Mouse (Mus musculus) lung, postnatal 14 days (tissue): ENCODE results near the gene Ccnd2.
A peak's percentile ranks its signal among the peaks of the same experiment; 100 is the strongest.

Experiments
- DNase-seq: peaks from one replicate; pipeline ENCODE4 v3.0.0; 2021

The Ccnd2 gene

DNA sequence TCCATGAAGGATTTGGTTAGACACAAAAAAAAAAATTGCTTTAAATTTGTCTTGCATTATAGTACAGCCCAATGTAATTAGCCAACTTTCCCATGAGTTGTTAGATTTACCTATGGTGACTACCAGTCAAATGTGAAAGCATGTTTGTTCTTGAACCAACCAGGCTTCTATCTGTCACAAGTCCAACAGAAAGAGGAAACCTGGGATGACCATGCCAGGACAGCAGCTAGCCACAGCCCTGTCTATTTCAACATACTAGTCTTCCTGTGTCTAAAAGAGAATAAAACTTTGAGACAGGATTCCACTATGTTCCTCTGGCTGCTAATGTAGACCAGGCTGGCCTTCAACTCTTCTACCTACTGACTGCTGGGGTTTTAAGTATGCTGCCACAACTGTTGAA, 44.6 kb downstream of the Ccnd2 start:
- DNase-seq = no peak

DNA sequence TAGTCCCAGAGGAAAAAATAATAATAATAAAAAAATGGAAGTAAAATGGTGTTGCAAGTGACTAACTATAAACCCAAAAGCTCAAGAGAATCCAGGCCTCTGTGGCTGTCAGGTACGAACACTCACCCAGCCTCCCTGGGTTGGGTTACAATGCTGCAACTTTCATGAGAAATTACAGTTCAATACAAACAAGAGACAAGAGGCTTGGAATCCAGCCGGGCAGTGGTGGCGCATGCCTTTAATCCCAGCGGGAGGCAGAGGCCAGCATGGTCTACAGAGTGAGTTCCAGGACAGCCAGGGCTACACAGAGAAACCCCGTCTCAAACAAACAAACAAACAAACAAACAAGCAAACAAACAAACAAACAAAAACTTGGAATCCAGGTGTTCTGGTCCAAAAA, 45.3 kb downstream of the Ccnd2 start:
- DNase-seq = peak; percentile 7

DNA sequence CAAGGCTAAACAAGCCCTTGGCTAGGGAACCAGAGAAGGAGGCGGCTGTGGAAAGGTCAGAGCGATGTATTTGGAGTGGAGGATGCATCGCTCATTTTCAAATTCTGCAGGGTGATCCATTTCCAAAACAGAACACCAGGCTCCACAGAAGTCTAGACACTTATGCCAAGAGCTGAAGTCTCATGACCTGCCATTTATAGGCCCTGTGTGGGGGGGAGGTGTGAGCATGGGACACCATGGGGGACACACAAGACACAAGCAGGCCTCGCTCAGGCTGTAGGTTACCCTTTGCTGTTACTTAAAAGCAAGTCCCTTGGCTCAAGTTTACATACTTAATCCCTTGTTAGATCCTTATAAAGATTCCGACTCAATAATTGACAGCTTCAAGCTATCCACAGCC, 45.8 kb downstream of the Ccnd2 start:
- DNase-seq = no peak

DNA sequence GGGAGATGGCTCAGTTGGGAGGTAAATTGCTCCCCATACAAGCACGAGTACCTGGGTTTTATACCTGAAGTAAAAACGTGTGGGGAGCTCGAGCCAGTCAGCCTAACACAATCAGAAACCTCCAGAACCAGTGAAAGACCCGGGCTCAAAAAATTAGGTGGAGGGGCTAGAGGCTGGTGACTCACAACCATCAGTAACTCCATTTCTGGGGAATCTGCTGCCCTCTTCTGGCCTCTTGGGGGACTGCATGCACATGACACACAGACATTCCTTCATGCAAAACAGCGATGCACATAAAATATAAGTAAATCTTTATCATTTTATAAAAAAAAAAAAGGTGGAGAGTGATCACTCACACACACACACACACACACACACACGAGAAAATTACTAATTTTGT, 46.9 kb downstream of the Ccnd2 start:
- peak; percentile 40 for DNase-seq

DNA sequence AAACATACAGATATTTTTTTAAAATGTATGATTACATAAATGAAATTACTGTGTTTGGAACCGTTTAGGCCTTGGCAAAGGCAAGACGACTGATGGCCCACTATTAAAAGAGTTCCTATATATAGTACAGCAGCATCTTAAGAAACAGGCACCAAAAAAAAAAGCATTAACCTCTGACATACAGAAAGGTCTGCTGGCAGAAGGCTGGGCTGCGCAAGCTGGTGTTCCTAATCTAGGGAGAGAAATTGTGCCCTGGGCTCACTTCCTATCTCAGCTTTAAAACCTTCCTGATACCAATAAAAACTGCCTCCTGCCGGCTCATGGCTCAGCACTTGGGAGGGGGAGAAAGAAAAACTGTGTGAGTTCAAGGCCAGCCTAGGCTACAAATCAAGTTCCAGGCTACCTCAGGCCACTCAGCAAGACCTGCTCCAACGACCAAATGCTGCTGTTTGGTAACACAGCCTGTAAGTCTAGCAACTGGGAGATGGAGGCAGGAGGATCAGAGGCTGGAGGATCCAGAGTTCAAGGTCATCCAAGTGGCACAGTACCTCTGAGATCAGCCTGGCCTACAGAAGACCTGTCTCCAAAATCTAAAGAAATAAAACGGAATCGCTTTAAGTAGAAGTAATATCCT, 47.5 kb downstream of the Ccnd2 start:
- no peak for DNase-seq

DNA sequence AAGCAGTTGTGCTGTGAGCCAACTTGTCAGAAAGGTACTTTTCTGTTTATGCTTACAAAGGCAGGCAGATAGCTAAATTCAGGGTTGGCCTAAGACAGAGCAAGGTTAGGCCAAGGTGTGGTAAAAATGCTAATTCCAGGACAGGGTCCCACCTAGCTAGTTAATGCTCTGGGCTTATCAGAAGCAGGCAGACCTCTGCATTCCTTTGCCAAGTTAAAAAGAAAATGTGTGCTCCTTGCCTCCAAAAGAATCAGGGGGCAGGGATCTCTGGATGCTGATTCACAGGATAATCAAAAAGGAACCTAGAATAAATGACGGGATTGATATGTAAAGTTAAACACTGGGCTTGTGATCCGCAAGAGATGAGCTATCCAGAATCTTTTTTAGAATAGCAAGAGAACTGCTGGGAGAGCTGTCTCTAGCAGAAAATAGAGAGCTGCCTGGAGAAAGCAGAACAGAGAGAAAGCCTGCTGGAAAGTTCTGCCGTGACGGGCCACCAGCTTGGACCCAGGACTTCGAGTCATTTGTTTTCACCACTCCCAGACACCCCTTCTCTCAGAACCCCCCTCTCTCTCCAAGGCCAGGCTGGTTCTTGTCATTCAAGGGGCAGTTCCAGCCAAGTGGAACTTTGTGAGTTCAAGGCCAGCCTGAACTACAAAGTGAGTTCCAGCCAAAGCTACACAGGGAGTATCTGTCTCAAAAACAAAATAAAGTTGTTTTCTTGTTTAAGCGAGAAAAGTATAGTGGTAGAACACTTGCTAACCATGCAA, 48.3 kb downstream of the Ccnd2 start:
- no peak for DNase-seq

DNA sequence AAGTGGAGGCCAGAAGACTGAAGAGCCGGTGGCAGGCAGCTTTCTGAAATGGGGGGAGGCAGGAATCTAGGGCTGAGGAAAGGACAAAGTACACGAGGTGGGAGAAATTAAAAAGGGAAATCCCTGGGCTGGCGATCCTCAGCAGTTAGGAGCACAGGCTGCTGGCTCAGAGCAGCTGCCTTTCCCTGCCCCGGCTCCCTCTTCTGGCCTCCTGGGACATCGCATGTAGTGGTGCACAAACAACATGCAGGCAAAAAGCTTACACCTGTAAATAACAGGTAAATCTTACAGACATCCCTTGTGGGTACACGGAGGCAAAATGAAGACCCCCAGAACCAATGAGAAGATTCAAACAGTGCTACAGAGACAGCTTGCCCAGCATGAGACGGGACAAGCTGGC, 57.4 kb downstream of the Ccnd2 start:
- DNase-seq = peak; percentile 7

DNA sequence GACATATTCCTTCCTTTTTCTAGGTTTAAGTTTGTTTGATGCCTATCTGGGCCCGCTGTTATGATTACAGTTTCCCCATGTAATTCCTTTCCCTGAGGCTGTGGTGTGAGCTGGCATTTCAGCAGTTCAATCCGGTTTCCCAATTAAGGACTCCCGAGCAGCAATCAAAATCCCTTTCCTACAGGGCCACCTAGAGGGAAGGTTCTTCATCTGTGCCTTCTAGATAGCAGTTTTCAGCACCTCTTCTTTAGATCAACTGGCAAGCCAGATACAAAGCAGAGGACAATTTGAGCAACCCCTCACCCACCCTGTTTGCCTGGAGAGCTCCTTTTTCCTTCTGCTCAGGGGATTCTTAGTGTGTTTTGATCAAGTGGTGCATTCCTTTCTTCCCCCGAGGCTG, 65.3 kb downstream of the Ccnd2 start:
- peak; percentile 58 for DNase-seq

DNA sequence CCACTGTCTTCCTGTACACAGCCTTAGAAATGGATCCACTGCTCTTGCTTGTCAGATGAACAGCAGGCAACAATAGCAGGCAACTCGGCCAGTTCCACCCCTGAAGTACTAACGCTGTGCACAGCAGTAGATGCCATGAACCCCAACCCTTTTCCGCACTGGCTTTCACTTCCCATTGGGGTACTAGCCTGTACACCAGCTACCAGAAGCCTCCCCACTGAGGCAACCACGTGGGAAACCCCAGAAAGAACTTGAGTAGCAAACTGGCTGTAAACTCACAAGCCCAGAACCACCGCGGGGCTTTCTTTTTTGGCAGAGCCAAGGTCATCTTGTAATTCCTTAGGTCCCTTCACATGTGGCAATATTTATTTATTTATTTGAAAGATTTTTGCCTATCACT, 70.2 kb downstream of the Ccnd2 start:
- DNase-seq = no peak

DNA sequence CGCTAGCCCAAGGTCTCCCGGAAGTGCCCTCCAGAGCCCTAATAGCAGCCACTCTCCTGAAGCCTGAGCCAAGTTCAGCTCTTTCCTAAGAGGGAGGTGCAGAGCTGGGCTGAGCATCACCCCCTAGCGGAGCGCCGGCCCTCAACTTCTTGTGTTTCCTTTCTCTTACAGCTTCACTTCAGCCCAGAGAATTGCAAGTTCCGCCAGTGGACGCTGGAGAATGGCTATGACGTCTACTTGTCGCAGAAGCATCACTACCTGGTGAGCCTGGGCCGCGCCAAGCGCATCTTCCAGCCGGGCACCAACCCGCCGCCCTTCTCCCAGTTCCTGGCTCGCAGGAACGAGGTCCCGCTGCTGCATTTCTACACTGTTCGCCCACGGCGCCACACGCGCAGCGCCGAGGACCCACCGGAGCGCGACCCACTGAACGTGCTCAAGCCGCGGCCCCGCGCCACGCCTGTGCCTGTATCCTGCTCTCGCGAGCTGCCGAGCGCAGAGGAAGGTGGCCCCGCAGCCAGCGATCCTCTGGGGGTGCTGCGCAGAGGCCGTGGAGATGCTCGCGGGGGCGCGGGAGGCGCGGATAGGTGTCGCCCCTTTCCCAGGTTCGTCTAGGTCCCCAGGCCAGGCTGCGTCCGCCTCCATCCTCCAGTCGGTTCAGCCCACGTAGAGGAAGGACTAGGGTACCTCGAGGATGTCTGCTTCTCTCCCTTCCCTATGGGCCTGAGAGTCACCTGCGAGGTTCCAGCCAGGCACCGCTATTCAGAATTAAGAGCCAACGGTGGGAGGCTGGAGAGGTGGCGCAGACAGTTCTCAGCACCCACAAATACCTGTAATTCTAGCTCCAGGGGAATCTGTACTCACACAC, 71.9 kb downstream of the Ccnd2 start:
- DNase-seq = peak; percentile 35
